Mouse (Mus musculus) cerebellum, adult 11 months (tissue): ENCODE measurements around the gene Ttc27.

Experiments
- DNase-seq: peaks from one replicate; pipeline ENCODE4 v3.0.0; 2022

The Ttc27 gene

DNA sequence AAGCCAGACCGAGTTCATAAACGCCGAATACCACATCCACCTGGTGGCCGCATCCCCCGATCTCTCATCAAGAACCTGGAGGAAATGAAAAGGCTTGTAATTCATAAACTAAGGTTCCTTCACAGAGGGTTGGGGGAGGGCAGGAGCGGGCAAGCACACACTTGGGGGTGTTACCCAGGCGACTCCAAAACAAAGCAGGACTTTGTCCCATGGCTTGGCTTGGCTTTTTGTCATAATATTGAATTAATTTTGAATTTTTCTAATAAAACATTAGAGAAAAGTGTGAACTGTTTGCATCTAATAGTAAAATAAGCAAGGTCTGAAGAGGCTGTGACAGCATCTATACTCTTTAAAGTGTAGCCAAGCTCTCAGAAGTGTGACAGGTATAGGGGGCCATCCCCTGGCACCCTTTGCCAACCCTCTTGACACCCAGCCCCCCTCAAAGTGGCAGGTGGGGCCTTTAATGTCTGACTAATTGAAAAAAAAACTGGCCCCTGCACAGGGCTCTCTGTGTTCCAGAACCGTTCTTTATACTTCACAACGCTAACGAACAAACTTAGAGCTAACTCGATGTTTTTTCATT, 172.1 kb downstream of the Ttc27 start:
- no peak for DNase-seq

DNA sequence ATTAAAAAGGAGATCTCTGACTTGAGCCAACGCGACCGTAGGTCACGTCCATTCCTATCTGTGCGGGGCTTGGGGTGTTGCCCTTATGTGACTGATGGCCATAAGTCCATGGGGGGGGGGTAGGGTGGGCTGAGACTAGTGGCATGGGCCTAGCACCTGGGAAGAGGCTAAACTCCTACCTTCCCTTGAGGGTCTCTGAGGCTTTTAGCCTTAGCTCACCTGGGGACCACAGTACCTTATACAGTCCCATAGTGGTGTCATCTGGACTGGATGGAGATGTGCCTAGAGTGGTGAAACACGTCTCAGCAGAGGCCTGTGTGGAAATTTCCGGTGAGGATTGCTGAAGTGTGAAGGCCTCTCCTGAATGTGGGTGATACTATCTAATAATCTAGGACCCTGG, 184.9 kb downstream of the Ttc27 start:
- DNase-seq, result no peak

DNA sequence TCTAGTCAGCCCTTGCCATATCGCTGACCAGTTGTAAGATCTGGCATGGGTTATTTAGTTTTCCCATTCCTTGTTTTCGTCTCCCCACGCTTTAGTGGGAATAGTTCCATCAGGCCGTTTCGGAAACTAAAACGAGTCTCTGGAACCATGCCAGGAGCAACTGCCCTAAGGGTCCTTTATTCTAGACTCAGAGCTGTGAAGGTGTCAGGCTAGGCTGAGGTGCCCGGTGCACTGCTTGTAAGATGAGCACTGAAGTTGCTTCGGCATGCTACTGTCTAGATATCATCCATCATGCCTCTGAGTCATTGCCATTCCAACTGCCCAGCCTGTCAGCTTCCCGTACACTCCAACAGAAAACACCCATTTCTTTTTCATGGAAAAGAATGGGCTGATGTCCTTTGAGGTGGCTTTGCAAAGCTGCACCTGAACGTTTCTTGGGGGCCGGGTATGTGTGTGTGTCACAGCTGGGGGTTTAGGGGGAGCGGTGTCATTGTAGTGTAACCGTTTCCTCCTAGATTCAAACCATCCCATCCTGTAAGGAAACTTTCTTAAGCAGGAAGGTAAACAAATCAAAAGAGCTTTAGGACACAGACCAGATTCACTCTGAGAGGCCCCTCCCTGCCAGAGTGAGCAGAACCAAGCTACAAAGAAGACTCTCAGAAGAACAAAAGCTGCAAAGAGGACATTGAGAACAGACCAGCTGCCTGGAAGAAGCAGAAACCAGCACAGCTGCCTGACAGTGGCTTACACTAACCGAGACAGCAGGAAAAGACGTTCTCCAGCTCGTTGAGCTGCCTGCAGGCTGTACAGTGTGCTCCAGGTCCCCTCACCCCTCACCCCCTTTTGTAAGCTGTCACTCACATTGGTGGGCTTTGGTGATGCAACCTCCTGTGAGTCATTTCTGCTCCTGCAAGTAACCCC, 186.1 kb downstream of the Ttc27 start:
- DNase-seq, result no peak

DNA sequence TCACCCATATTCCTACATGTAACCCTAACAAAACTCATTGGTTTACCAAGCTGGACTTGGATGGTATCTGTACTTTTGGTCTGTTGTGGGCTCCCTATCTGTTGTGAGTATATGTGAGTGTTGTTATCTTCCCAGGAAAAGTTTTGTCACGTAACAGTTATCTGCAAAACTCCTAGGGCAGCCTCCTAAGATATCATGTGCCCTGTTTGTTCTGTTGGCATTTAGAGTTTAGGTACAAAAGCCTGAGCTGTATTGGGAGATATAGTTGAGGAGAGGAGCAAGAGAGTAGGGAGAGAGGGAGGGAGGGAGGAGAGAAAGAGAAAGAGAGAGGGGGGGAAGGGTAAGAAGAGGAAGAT, 186.8 kb downstream of the Ttc27 start:
- no peak for DNase-seq

DNA sequence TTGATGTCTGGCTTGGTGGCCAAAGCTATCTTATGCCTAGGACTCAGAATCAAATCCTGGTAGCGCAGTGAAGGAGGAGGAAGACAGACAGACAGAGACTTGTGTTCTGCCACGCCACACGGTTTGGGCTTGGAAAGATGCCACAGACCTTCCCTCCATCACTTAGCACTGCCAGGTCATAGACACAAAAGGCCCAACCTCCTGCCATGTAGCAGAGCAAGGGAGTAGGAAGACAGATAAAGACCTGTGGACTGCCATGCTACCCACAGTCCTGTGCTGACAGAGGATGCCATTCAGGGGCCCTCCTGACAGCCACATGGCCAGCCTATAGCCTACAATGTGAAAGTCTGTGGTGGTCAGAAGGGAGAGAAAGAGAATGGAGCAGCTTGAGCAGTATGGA, 187.4 kb downstream of the Ttc27 start:
- no peak for DNase-seq

DNA sequence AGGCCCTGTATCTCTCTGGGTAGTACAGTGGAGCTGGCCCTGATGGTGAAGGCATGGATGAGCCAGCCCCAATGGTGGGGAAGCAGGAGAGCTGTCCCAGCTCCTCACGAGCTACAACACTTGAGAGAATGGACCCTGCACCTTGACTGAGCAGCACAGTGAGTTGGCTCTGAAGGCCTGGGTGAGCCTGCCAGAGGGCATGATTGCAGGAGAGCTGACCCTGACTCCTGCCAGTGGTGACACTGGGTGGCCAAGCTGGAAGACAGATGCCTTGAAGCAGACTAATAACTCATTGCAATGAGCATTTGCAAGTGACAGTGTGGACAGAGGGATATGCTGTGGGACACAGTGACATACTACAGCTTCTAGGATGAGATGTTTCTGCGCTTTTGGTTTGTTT, 195.5 kb downstream of the Ttc27 start:
- no peak for DNase-seq
